Mouse (Mus musculus): ENCODE measurements around the gene Gcn1l1.

Gene Gcn1l1

DNA sequence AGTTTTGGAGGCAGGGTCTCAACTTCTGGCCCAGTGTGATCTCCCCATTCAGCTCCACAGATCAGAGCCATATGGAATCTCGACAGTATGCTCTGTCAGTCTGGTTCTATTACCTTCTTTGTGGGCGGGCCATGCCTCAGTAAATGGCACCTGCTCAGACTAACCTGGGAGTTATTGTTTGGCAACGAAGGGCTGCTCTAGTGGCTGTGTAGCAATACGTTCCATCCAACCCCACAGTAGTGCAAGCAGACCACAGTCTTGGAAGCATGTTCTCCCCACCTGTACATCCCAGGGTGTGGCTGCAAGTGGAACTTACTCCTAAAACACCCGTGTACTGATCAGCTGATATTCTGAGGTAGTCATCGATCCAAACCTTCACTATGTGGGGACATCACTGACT, 91.6 kb downstream of the Gcn1l1 start:
- no peak for DNase-seq (ENCODE audit: low spot score)

- no peak for DNase-seq (ENCODE audit: low spot score)
Measured at GRCm38 (mm10) chr5:115657234-115657633, 92.2 kb downstream of the Gcn1l1 start.

- DNase-seq (ENCODE audit: low spot score) = no peak
Measured at GRCm38 (mm10) chr5:115658352-115658751, 93.3 kb downstream of the Gcn1l1 start.

GRCm38 (mm10) chr5:115662658-115663057, 97.6 kb downstream of the Gcn1l1 start:
- no peak for DNase-seq (ENCODE audit: low spot score)

GRCm38 (mm10) chr5:115666366-115667065, 101.5 kb downstream of the Gcn1l1 start:
- no peak for DNase-seq (ENCODE audit: low spot score)

- DNase-seq (ENCODE audit: low spot score) = no peak
Measured at GRCm38 (mm10) chr5:115667210-115667609, 102.2 kb downstream of the Gcn1l1 start.

GRCm38 (mm10) chr5:115667894-115668293, 102.8 kb downstream of the Gcn1l1 start:
- no peak for DNase-seq (ENCODE audit: low spot score)

DNA sequence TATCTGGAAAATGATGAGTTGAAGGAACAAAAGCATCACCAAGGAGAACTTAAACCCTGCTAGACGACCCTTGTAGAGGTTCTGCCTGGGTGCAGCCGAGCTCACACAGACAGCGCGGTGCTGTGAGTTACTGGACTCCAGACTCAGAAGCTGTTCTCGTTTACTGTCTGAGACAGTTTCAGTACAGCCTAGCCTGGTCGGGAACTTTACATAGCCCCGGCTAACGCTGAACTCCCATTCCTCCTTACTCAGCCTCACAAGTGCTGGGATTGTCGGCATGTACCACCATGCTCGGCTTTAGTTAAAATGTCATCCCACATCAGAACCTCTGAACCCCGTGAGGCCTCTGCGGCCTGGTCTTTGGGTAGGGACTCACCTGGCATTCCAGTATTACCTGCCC, 103.9 kb downstream of the Gcn1l1 start:
- no peak for DNase-seq (ENCODE audit: low spot score)

DNA sequence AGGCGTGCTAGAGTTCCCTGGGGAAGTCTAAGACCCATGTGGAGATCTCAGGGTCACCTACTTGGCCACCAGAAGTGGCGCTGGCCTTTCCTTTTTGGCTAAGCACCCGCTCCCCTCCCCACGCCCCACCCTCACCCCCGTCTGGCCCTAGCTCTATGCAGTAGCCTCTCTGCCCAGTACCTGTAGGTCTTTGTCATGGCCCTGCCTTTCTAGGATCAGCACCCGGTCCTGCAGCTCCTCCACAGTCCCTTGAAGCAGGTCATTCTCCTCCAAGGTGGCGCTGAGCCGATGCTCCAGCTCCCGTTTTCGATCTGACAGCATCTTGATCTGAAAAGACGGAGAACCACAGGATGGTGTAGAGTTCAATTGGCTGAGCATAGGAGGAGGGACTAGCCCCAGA, 104.9 kb downstream of the Gcn1l1 start:
- no peak for DNase-seq (ENCODE audit: low spot score)

DNA sequence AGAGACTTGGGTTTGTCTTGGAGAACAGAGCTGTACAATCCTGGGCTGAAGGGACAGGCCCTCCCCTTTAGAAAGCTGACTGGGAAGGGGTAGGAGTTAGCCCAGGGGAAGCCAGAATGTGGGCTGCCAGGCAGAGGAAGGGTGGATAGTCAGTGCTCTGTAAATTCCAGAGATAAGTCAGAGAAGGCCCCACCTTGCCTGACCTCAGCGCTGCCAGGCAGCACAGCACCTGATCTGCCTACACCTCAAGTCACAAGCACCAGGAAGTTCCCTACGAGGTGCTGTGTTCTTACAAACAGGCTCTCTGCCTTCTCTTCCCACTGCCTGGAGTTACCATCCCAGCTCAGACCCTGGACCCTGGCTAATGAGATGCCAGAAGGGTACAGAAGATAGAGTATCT, 105.4 kb downstream of the Gcn1l1 start:
- DNase-seq (ENCODE audit: low spot score) = no peak

DNA sequence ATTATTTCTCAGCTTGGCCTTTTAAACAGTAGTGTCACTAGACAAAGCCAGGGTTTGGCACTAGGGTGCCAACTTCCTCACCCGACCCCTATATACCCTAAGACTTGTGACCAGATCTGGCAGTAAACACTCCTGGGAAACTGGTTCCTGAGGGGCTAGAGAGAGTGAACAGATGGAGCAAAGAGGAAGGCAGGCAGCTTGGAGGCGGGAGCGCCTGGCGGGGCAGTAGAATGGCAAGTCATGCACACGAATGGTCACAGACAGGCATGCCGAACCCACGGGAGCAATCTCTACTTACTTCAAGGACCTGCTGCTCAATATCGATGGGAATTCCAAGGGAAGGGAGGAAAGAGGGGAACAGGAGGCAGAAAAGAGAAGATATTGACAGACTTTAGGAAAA, 106.8 kb downstream of the Gcn1l1 start:
- DNase-seq (ENCODE audit: low spot score) = no peak

Measured in ovary, postnatal 14 days (tissue).